ENCODE assay signal across 9 mouse cellular contexts in genomic region chr8:84702561-84702960, GRCm38 (mm10). TPM values are rescaled to one million over a fixed set of nuclear protein-coding genes. Genes with fewer than 3 reads are reported as not detected.
DNase-seq lines count a peak whose midpoint lies in the region; ATAC-seq and TF ChIP-seq lines count a peak whose summit lies in the region.
"Had no signal": no experiment of that assay in that cellular context is flagged by ENCODE, and none has a peak within 500 bp of the region (broad histone marks: within the 10 kb centered on the region; RNA-seq: fewer than 3 reads in every experiment).

No protein-coding gene starts in this region.

- peaks cover 27% of the 10 kb centered on the region for H3K36me3 ChIP-seq in forebrain, embryonic 10.5 days (replicated peaks)
- peaks cover 12% of the 10 kb centered on the region; the same call in 1 of the 2 replicates for H3K36me3 ChIP-seq in forebrain, embryonic 16.5 days (ENCODE audit: control insufficient read depth, insufficient read depth)
- H3K36me3 ChIP-seq in spleen, adult 2 months (ENCODE audit: control insufficient read depth, insufficient read depth, low read length): peaks cover 5% of the 10 kb centered on the region; the same call in 1 of the 2 replicates
- peaks cover 35% of the 10 kb centered on the region for H3K36me3 ChIP-seq in limb, embryonic 13.5 days
- H3K36me3 ChIP-seq in stomach, postnatal 0 days (ENCODE audit: control insufficient read depth, insufficient read depth, low read length): peaks cover 2% of the 10 kb centered on the region; the same call in 1 of the 2 replicates

- 75% methylated on average over 9 of the region's 9 CpGs for WGBS in forebrain, embryonic 10.5 days
- WGBS in forebrain, embryonic 16.5 days: 73% methylated on average over 9 of the region's 9 CpGs
- WGBS in spleen, adult 2 months: 14% methylated on average over 9 of the region's 9 CpGs
- WGBS in limb, embryonic 13.5 days: 72% methylated on average over 9 of the region's 9 CpGs
- WGBS in stomach, postnatal 0 days: 73% methylated on average over 9 of the region's 9 CpGs

- H3K4me1 ChIP-seq in forebrain, embryonic 10.5 days: peaks cover 53% of the 10 kb centered on the region
- peaks cover 46% of the 10 kb centered on the region for H3K4me1 ChIP-seq in forebrain, embryonic 16.5 days (replicated peaks; ENCODE audit: control insufficient read depth, insufficient read depth, low read length)
- H3K4me1 ChIP-seq in spleen, adult 2 months (ENCODE audit: control insufficient read depth, insufficient read depth, insufficient read length): peaks cover 50% of the 10 kb centered on the region
- H3K4me1 ChIP-seq in limb, embryonic 13.5 days: peaks cover 57% of the 10 kb centered on the region
- H3K4me1 ChIP-seq in stomach, postnatal 0 days (replicated peaks; ENCODE audit: control insufficient read depth, insufficient read depth): peaks cover 2% of the 10 kb centered on the region; the same call in 1 of the 2 replicates

- no peak for TF ChIP-seq CTCF in spleen, adult 2 months (IDR thresholded peaks at IDR 0.05; ENCODE audit: extremely low read depth, insufficient read depth, insufficient read length, insufficient replicate concordance)
- 0 out of 2 replicates have a peak, but pooled peaks have one; percentile 3 for TF ChIP-seq CTCF in stomach, postnatal 0 days (IDR thresholded peaks at IDR 0.05; ENCODE audit: low read depth)

- no peak for TF ChIP-seq POLR2A in spleen, adult 2 months (IDR thresholded peaks at IDR 0.05; ENCODE audit: low read depth, low read length)

- ATAC-seq in forebrain, embryonic 16.5 days: no peak
- ATAC-seq in limb, embryonic 13.5 days (ENCODE audit: low FRiP score, low read depth): no peak
- ATAC-seq in stomach, postnatal 0 days (ENCODE audit: low FRiP score, low TSS enrichment): no peak
- no peak for ATAC-seq in erythroid progenitor cell, adult 5-6 weeks (replicated peaks; ENCODE audit: low FRiP score, poor library complexity, severe bottlenecking)

- peak overlapping the region; percentile 38 for H3K4me3 ChIP-seq in forebrain, embryonic 10.5 days
- H3K4me3 ChIP-seq in forebrain, embryonic 16.5 days (replicated peaks; ENCODE audit: low read length): no peak overlapping the region
- peak overlapping the region; percentile 84 for H3K4me3 ChIP-seq in spleen, adult 2 months (ENCODE audit: extremely low read depth, insufficient read depth, insufficient read length)
- peak overlapping the region; percentile 12 for H3K4me3 ChIP-seq in limb, embryonic 13.5 days
- peak overlapping the region; percentile 19; the same call in 1 of the 2 replicates for H3K4me3 ChIP-seq in stomach, postnatal 0 days (ENCODE audit: low read depth, low read length)

- peaks cover 84% of the 10 kb centered on the region for H3K27me3 ChIP-seq in forebrain, embryonic 10.5 days (ENCODE audit: poor library complexity, severe bottlenecking)
- peaks cover 29% of the 10 kb centered on the region for H3K27me3 ChIP-seq in forebrain, embryonic 16.5 days (replicated peaks; ENCODE audit: control insufficient read depth, insufficient read depth, low read length)
- peaks cover 3% of the 10 kb centered on the region; the same call in 1 of the 2 replicates for H3K27me3 ChIP-seq in spleen, adult 2 months (ENCODE audit: control insufficient read depth, insufficient read depth, low read length)
- H3K27me3 ChIP-seq in limb, embryonic 13.5 days: peaks cover 59% of the 10 kb centered on the region
- no peaks in the 10 kb centered on the region for H3K27me3 ChIP-seq in stomach, postnatal 0 days (ENCODE audit: control insufficient read depth, insufficient read depth, low read length)

- DNase-seq in forebrain, embryonic 10.5 days (ENCODE audit: extremely low spot score, low spot score): no peak
- DNase-seq in spleen, adult 2 months (ENCODE audit: low read depth in 1 of 2, low spot score in 2 of 2): no peak
- DNase-seq in spleen, postnatal 14 days (ENCODE audit: low spot score in 2 of 2): no peak
- no peak for DNase-seq in stomach, postnatal 0 days (ENCODE audit: low spot score)
- DNase-seq in layer of hippocampus, postnatal 25 days (ENCODE audit: extremely low spot score in 1 of 2, low spot score in 1 of 2): no peak
- DNase-seq: adrenal gland, adult 8-10 months had no signal

- H3K9ac ChIP-seq in forebrain, embryonic 16.5 days (replicated peaks; ENCODE audit: low read depth, low read length): no peak overlapping the region
- H3K9ac ChIP-seq in limb, embryonic 13.5 days: peak overlapping the region; percentile 21
- H3K9ac ChIP-seq in stomach, postnatal 0 days (ENCODE audit: low read length): no peak overlapping the region

- H3K9me3 ChIP-seq in forebrain, embryonic 10.5 days: no peaks in the 10 kb centered on the region
- no peaks in the 10 kb centered on the region for H3K9me3 ChIP-seq in forebrain, embryonic 16.5 days (ENCODE audit: control insufficient read depth, low read length)
- H3K9me3 ChIP-seq in limb, embryonic 13.5 days: no peaks in the 10 kb centered on the region
- H3K9me3 ChIP-seq in stomach, postnatal 0 days (ENCODE audit: control insufficient read depth, low read length): no peaks in the 10 kb centered on the region

- no peak for TF ChIP-seq EP300 in stomach, postnatal 0 days (optimal IDR thresholded peaks at IDR 0.05)

- peak overlapping the region; percentile 72; the same call in 1 of the 2 replicates for H3K27ac ChIP-seq in forebrain, embryonic 10.5 days
- H3K27ac ChIP-seq in forebrain, embryonic 16.5 days (ENCODE audit: low read length): no peak overlapping the region
- H3K27ac ChIP-seq in spleen, adult 2 months (ENCODE audit: insufficient read depth, low read length): peak overlapping the region; percentile 98
- H3K27ac ChIP-seq in limb, embryonic 13.5 days: no peak overlapping the region
- 0 out of 2 replicates have a peak overlapping the region, but pooled peaks have one; percentile 63 for H3K27ac ChIP-seq in stomach, postnatal 0 days (replicated peaks)

- H3K4me2 ChIP-seq in forebrain, embryonic 16.5 days (ENCODE audit: low read length): no peak overlapping the region
- H3K4me2 ChIP-seq in limb, embryonic 13.5 days (replicated peaks): peak overlapping the region; percentile 34; the same call in 1 of the 2 replicates
- peak overlapping the region; percentile 31 for H3K4me2 ChIP-seq in stomach, postnatal 0 days (replicated peaks; ENCODE audit: low read depth)

RNA-seq across cellular contexts. Expression of gene Lyl1, which starts 1.3 kb away (rescaled TPM):
- 4.9 and 5.8 TPM in 2 replicates for polyA plus RNA-seq in forebrain, embryonic 10.5 days (2016; fragmentation: Nextera tagmentation; extraction: Ambion mirVana)
- 2.6 and 2.9 TPM in 2 replicates for polyA plus RNA-seq in forebrain, embryonic 16.5 days (2015; fragmentation: Nextera tagmentation; extraction: Ambion mirVana)
- 90.0 and 115 TPM in 2 replicates for polyA plus RNA-seq in spleen, adult 2 months (2012; rRNA removed)
- polyA plus RNA-seq in limb, embryonic 13.5 days (2015; fragmentation: Nextera tagmentation; extraction: Ambion mirVana): 4.1 and 4.9 TPM in 2 replicates
- 4.0 and 4.3 TPM in 2 replicates for polyA plus RNA-seq in stomach, postnatal 0 days (2015; fragmentation: Nextera tagmentation; extraction: Ambion mirVana)
- 98.7 and 109 TPM in 2 replicates for total RNA-seq in erythroid progenitor cell, adult 5-6 weeks (2015; ENCODE audit: low replicate concordance)
- total RNA-seq in erythroid progenitor cell, adult 5-6 weeks (2017; ENCODE audit: low replicate concordance): 54.7 and 70.5 TPM in 2 replicates
- 1 to 10 TPM; 2.1 to 2.8 TPM for total RNA-seq in layer of hippocampus, postnatal 25 days (2021)

RNA-seq across cellular contexts. Expression of gene Nacc1, which starts 14.9 kb away (rescaled TPM):
- 31.3 and 31.5 TPM in 2 replicates for polyA plus RNA-seq in forebrain, embryonic 10.5 days (2016; fragmentation: Nextera tagmentation; extraction: Ambion mirVana)
- polyA plus RNA-seq in forebrain, embryonic 16.5 days (2015; fragmentation: Nextera tagmentation; extraction: Ambion mirVana): 15.5 and 15.7 TPM in 2 replicates
- 66.0 and 78.5 TPM in 2 replicates for polyA plus RNA-seq in spleen, adult 2 months (2012; rRNA removed)
- 15.0 and 15.2 TPM in 2 replicates for polyA plus RNA-seq in limb, embryonic 13.5 days (2015; fragmentation: Nextera tagmentation; extraction: Ambion mirVana)
- 6.8 and 8.3 TPM in 2 replicates for polyA plus RNA-seq in stomach, postnatal 0 days (2015; fragmentation: Nextera tagmentation; extraction: Ambion mirVana)
- 24.3 and 25.6 TPM in 2 replicates for total RNA-seq in erythroid progenitor cell, adult 5-6 weeks (2015; ENCODE audit: low replicate concordance)
- total RNA-seq in erythroid progenitor cell, adult 5-6 weeks (2017; ENCODE audit: low replicate concordance): 11.8 and 16.9 TPM in 2 replicates
- total RNA-seq in layer of hippocampus, postnatal 25 days (2021): 10 to 100 TPM; 88.9 to 91.0 TPM

RNA-seq across cellular contexts. Expression of gene Trmt1, which starts 16.5 kb away (rescaled TPM):
- 68.8 and 69.3 TPM in 2 replicates for polyA plus RNA-seq in forebrain, embryonic 10.5 days (2016; fragmentation: Nextera tagmentation; extraction: Ambion mirVana)
- 63.4 and 73.3 TPM in 2 replicates for polyA plus RNA-seq in forebrain, embryonic 16.5 days (2015; fragmentation: Nextera tagmentation; extraction: Ambion mirVana)
- 98.1 and 155 TPM in 2 replicates for polyA plus RNA-seq in spleen, adult 2 months (2012; rRNA removed)
- 70.8 and 72.7 TPM in 2 replicates for polyA plus RNA-seq in limb, embryonic 13.5 days (2015; fragmentation: Nextera tagmentation; extraction: Ambion mirVana)
- 45.1 and 49.9 TPM in 2 replicates for polyA plus RNA-seq in stomach, postnatal 0 days (2015; fragmentation: Nextera tagmentation; extraction: Ambion mirVana)
- 7.9 and 13.4 TPM in 2 replicates for total RNA-seq in erythroid progenitor cell, adult 5-6 weeks (2015; ENCODE audit: low replicate concordance)
- total RNA-seq in erythroid progenitor cell, adult 5-6 weeks (2017; ENCODE audit: low replicate concordance): 18.4 and 23.1 TPM in 2 replicates
- 100 to 1,000 TPM in 1 of 2 experiments, 10 to 100 TPM in 1; 83.4 to 101 TPM for total RNA-seq in layer of hippocampus, postnatal 25 days (2021)

RNA-seq across cellular contexts. Expression of gene G430095P16Rik, which starts 20.2 kb away (rescaled TPM):
- 1.3 and 2.1 TPM in 2 replicates for polyA plus RNA-seq in forebrain, embryonic 10.5 days (2016; fragmentation: Nextera tagmentation; extraction: Ambion mirVana)
- polyA plus RNA-seq in forebrain, embryonic 16.5 days (2015; fragmentation: Nextera tagmentation; extraction: Ambion mirVana): 2.0 and 2.2 TPM in 2 replicates
- polyA plus RNA-seq in spleen, adult 2 months (2012; rRNA removed): 4.5 TPM in 2 replicates
- 7.1 and 9.8 TPM in 2 replicates for polyA plus RNA-seq in limb, embryonic 13.5 days (2015; fragmentation: Nextera tagmentation; extraction: Ambion mirVana)
- 1.7 and 2.0 TPM in 2 replicates for polyA plus RNA-seq in stomach, postnatal 0 days (2015; fragmentation: Nextera tagmentation; extraction: Ambion mirVana)
- 12.2 and 21.6 TPM in 2 replicates for total RNA-seq in erythroid progenitor cell, adult 5-6 weeks (2015; ENCODE audit: low replicate concordance)
- total RNA-seq in erythroid progenitor cell, adult 5-6 weeks (2017; ENCODE audit: low replicate concordance): 1.1 and 13.2 TPM in 2 replicates
- total RNA-seq in layer of hippocampus, postnatal 25 days (2021): not detected

RNA-seq across cellular contexts. Expression of gene Ier2, which starts 39.9 kb away (rescaled TPM):
- polyA plus RNA-seq in forebrain, embryonic 10.5 days (2016; fragmentation: Nextera tagmentation; extraction: Ambion mirVana): 91.4 and 96.9 TPM in 2 replicates
- polyA plus RNA-seq in forebrain, embryonic 16.5 days (2015; fragmentation: Nextera tagmentation; extraction: Ambion mirVana): 22.5 and 25.5 TPM in 2 replicates
- polyA plus RNA-seq in spleen, adult 2 months (2012; rRNA removed): 23.0 and 27.4 TPM in 2 replicates
- 71.9 and 73.0 TPM in 2 replicates for polyA plus RNA-seq in limb, embryonic 13.5 days (2015; fragmentation: Nextera tagmentation; extraction: Ambion mirVana)
- polyA plus RNA-seq in stomach, postnatal 0 days (2015; fragmentation: Nextera tagmentation; extraction: Ambion mirVana): 82.8 and 86.6 TPM in 2 replicates
- total RNA-seq in erythroid progenitor cell, adult 5-6 weeks (2015; ENCODE audit: low replicate concordance): 10.9 and 16.2 TPM in 2 replicates
- 7.6 and 8.1 TPM in 2 replicates for total RNA-seq in erythroid progenitor cell, adult 5-6 weeks (2017; ENCODE audit: low replicate concordance)
- 1 to 10 TPM; 8.8 to 9.6 TPM for total RNA-seq in layer of hippocampus, postnatal 25 days (2021)

Comparison
In these comparisons a context has a peak if more than half of its experiments do, and no peak if none do; other contexts are left out.
1. H3K27ac ChIP-seq: peak in forebrain, embryonic 10.5 days (single experiment), spleen, adult 2 months (single experiment) and stomach, postnatal 0 days (single experiment); none in forebrain, embryonic 16.5 days (single experiment) and limb, embryonic 13.5 days (single experiment).
2. RNA of gene Lyl1, which starts 1.3 kb away (polyA plus RNA-seq): 90.0 to 115 TPM in spleen, adult 2 months; 4.9 to 5.8 TPM in forebrain, embryonic 10.5 days, 4.1 to 4.9 TPM in limb, embryonic 13.5 days, 4.0 to 4.3 TPM in stomach, postnatal 0 days and 2.6 to 2.9 TPM in forebrain, embryonic 16.5 days; every median in the first group is over 10 times any median in the second.